Mouse (Mus musculus) embryonic facial prominence, embryonic 13.5 days (tissue): ENCODE measurements around the gene Ttn. TPM values are rescaled to one million over a fixed set of nuclear protein-coding genes. Genes with fewer than 3 reads are reported as not detected.

Experiments used
- ATAC-seq: fragments of 200-750 bp; cut with Nextera tagmentation; 2 replicates; pipeline ENCODE4 v1.8.0; 2017; ENCODE audit warnings: low read depth; ENCODE audit not compliant: insufficient number of reproducible peaks, insufficient read depth, low FRiP score, low TSS enrichment
- H3K27ac ChIP-seq: fragments of 300-500 bp; sonication (generic); 2 replicates; pipeline ENCODE4 v1.5.1; 2015; ENCODE audit warnings: moderate library complexity, mild to moderate bottlenecking, inconsistent platforms
- H3K27me3 ChIP-seq: fragments of 300-500 bp; sonication (generic); 2 replicates; pipeline ENCODE4 v1.6.1; 2015; ENCODE audit warnings: mild to moderate bottlenecking, inconsistent platforms
- H3K36me3 ChIP-seq: fragments of 300-500 bp; sonication (generic); 2 replicates; pipeline ENCODE4 v1.6.1; 2015; ENCODE audit warnings: mild to moderate bottlenecking, inconsistent platforms
- H3K4me1 ChIP-seq: fragments of 300-500 bp; sonication (generic); 2 replicates; pipeline ENCODE4 v1.6.1; 2015; ENCODE audit warnings: inconsistent platforms
- H3K4me2 ChIP-seq: fragments of 300-500 bp; sonication (generic); 2 replicates; pipeline ENCODE4 v1.6.1; 2015; ENCODE audit warnings: moderate library complexity, mild to moderate bottlenecking, inconsistent platforms
- H3K4me3 ChIP-seq: fragments of 300-500 bp; sonication (generic); 2 replicates; pipeline ENCODE4 v1.5.1; 2015; ENCODE audit warnings: mild to moderate bottlenecking, inconsistent platforms
- H3K9ac ChIP-seq: fragments of 300-500 bp; sonication (generic); 2 replicates; pipeline ENCODE4 v1.6.1; 2015; ENCODE audit warnings: mild to moderate bottlenecking, inconsistent platforms
- H3K9me3 ChIP-seq: fragments of 300-500 bp; sonication (generic); 2 replicates; pipeline ENCODE4 v1.6.1; 2016; ENCODE audit warnings: inconsistent platforms
- WGBS: fragments of 180-500 bp; shearing (Covaris S2); methylation state at CpG from one replicate; pipeline ENCODE4 v1.1.7; 2015; ENCODE audit warnings: mixed read lengths; 5-methylcytosine and 5-hydroxymethylcytosine counted together
- polyA plus RNA-seq: library from polyadenylated mRNA; unstranded; fragments of >200 nt; fragmentation: Nextera tagmentation; extraction: Ambion mirVana; gene quantifications from 2 replicates; pipeline ENCODE4 v1.2.1, GENCODE M21; 2015

Gene Ttn
- polyA plus RNA-seq, 1 experiment from 2014 or later = 14.6 TPM

- H3K9ac ChIP-seq = no peak overlapping the region
- H3K9me3 ChIP-seq = no peaks in the 10 kb centered on the region
- no peak overlapping the region for H3K4me3 ChIP-seq
- ATAC-seq = no peak
- H3K27me3 ChIP-seq = no peaks in the 10 kb centered on the region
- 84% methylated on average over 10 of the region's 10 CpGs for WGBS
- H3K27ac ChIP-seq = no peak overlapping the region
- H3K4me2 ChIP-seq = no peak overlapping the region
- H3K36me3 ChIP-seq = no peaks in the 10 kb centered on the region
- H3K4me1 ChIP-seq = no peaks in the 10 kb centered on the region
Observed at GRCm38 (mm10) chr2:76961420-76962044, 20.8 kb downstream of the Ttn start.

- Histone ChIP-seq H3K9me3 (0 out of 2 replicates have a peak, but pooled peaks cover under 1% of the 10 kb centered on the region), H3K4me2 (no peak overlapping the region), H3K4me1 (peaks cover 5% of the 10 kb centered on the region; the same call in 1 of the 2 replicates), H3K27ac (no peak overlapping the region), H3K4me3 (no peak overlapping the region), H3K27me3 (no peaks in the 10 kb centered on the region), H3K36me3 (no peaks in the 10 kb centered on the region), H3K9ac (no peak overlapping the region)
- no peak for ATAC-seq
- 80% methylated on average over 7 of the region's 7 CpGs for WGBS
Observed at GRCm38 (mm10) chr2:76949774-76950173, 32.6 kb downstream of the Ttn start.

- H3K4me3 ChIP-seq = no peak overlapping the region
- 70% methylated on average over 10 of the region's 10 CpGs for WGBS
- H3K36me3 ChIP-seq = no peaks in the 10 kb centered on the region
- H3K27me3 ChIP-seq = no peaks in the 10 kb centered on the region
- H3K4me2 ChIP-seq = no peak overlapping the region
- ATAC-seq = no peak
- H3K27ac ChIP-seq = no peak overlapping the region
- H3K9ac ChIP-seq = no peak overlapping the region
- no peaks in the 10 kb centered on the region for H3K9me3 ChIP-seq
- H3K4me1 ChIP-seq = no peaks in the 10 kb centered on the region
Observed at GRCm38 (mm10) chr2:76938515-76938914, 43.8 kb downstream of the Ttn start.

DNA sequence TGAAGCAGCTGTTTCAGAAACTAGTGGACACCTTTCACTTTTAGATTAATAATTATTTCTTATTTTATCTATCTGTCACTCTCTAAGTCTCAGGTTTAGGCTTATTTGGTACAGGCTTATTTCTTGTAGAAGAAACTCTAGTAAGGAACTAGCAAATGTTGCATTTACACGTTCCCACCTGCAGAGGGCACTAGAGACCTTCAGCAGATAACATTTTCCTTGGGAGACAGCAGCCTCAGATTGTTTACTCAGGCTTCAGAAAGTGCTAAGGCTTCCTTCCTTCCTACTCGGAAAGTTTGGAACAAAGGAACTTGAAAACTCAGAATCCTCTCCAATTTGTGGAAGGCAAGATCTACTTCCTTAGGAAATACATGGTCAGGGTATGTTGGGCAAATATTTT lies 52.6 kb downstream of the Ttn start:
- H3K4me1 ChIP-seq = no peaks in the 10 kb centered on the region
- H3K27me3 ChIP-seq = no peaks in the 10 kb centered on the region
- no peak overlapping the region for H3K4me2 ChIP-seq
- no peak for ATAC-seq
- no peak overlapping the region for H3K27ac ChIP-seq
- H3K9me3 ChIP-seq = no peaks in the 10 kb centered on the region
- 2% methylated on average over 2 of the region's 2 CpGs for WGBS
- no peak overlapping the region for H3K4me3 ChIP-seq
- no peaks in the 10 kb centered on the region for H3K36me3 ChIP-seq
- H3K9ac ChIP-seq = no peak overlapping the region

DNA sequence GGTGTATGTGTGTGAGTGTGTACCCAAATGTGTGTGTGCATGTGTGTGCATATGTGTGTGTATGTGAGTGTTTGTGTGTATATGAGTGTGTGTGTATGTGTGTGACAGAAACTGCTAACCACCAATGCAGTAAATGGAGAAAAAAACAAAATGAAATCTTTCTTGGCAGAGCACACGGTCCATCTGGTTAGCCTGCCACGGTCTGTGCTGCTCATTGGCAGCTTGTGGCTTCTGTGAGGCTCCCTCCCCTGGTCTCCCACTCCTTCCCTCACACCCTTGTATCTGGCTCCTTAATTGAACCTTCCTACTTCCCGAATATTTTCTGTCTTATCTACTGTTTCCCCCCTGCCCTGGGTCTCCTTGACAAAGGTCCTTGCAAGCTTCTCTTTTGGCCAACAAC lies 53.5 kb downstream of the Ttn start:
- Histone ChIP-seq H3K4me1 (no peaks in the 10 kb centered on the region), H3K9ac (no peak overlapping the region), H3K4me3 (no peak overlapping the region), H3K27me3 (no peaks in the 10 kb centered on the region), H3K27ac (no peak overlapping the region), H3K36me3 (no peaks in the 10 kb centered on the region), H3K9me3 (no peaks in the 10 kb centered on the region), H3K4me2 (no peak overlapping the region)
- ATAC-seq = no peak
- 67% methylated on average over 3 of the region's 3 CpGs for whole genome bisulfite sequencing

GRCm38 (mm10) chr2:76928298-76928697 lies 54.0 kb downstream of the Ttn start:
- 80% methylated on average over 7 of the region's 7 CpGs for WGBS
- Histone ChIP-seq H3K4me3 (no peak overlapping the region), H3K9ac (no peak overlapping the region), H3K4me1 (no peaks in the 10 kb centered on the region), H3K27me3 (no peaks in the 10 kb centered on the region), H3K36me3 (no peaks in the 10 kb centered on the region), H3K27ac (no peak overlapping the region), H3K4me2 (no peak overlapping the region), H3K9me3 (no peaks in the 10 kb centered on the region)
- no peak for ATAC-seq

DNA sequence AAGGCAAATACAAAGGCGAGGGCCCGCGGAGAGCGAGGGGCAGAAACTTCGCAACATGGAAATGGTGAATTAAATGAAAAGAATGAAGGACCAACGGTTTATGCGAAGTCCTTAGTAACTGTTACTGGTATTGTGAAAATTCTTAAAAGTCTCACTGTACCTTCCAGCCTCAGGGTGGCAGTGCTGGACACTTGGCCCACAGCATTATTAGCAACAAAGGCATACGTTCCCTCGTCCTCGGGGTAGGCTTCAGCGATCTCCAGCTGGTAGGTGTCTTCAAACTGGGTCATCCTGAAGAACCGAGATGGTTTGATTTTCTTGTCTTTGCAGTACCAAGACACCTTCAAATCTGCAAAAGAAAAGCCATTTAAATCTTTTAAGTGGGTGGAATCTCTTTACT lies 55.4 kb downstream of the Ttn start:
- 72% methylated on average over 12 of the region's 12 CpGs for WGBS
- H3K27ac ChIP-seq = no peak overlapping the region
- no peak for ATAC-seq

DNA sequence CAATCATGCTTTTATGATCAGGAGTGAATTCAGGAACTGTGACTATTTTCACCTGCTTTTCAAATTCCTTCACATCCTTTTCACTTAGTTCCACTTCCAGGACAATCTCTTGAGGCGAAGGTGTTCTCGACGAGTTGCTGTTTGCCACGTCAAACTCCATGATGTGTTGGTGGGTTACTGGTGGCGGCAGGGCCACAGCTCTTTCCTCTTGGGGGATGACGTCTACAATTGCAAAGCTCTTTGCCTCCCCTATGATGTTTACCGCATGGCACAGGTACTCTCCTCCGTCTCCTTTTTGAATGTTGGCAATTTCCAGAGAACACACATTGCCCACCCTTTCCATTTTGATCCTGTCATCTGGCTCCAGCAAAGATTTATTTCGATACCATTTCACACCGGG lies 67.4 kb downstream of the Ttn start:
- no peaks in the 10 kb centered on the region for H3K36me3 ChIP-seq
- H3K9me3 ChIP-seq = peaks cover 4% of the 10 kb centered on the region; the same call in 1 of the 2 replicates
- no peak overlapping the region for H3K27ac ChIP-seq
- no peaks in the 10 kb centered on the region for H3K4me1 ChIP-seq
- H3K27me3 ChIP-seq = no peaks in the 10 kb centered on the region
- no peak for ATAC-seq
- H3K9ac ChIP-seq = no peak overlapping the region
- no peak overlapping the region for H3K4me2 ChIP-seq
- WGBS = 93% methylated on average over 10 of the region's 10 CpGs
- H3K4me3 ChIP-seq = no peak overlapping the region

More for the DNA sequence above, 55.4 kb downstream of the Ttn start:
- H3K9ac ChIP-seq = no peak overlapping the region
- H3K4me3 ChIP-seq = no peak overlapping the region
- H3K4me1 ChIP-seq = no peaks in the 10 kb centered on the region
- H3K9me3 ChIP-seq = no peaks in the 10 kb centered on the region
- no peak overlapping the region for H3K4me2 ChIP-seq
- no peaks in the 10 kb centered on the region for H3K27me3 ChIP-seq
- H3K36me3 ChIP-seq = no peaks in the 10 kb centered on the region

DNA sequence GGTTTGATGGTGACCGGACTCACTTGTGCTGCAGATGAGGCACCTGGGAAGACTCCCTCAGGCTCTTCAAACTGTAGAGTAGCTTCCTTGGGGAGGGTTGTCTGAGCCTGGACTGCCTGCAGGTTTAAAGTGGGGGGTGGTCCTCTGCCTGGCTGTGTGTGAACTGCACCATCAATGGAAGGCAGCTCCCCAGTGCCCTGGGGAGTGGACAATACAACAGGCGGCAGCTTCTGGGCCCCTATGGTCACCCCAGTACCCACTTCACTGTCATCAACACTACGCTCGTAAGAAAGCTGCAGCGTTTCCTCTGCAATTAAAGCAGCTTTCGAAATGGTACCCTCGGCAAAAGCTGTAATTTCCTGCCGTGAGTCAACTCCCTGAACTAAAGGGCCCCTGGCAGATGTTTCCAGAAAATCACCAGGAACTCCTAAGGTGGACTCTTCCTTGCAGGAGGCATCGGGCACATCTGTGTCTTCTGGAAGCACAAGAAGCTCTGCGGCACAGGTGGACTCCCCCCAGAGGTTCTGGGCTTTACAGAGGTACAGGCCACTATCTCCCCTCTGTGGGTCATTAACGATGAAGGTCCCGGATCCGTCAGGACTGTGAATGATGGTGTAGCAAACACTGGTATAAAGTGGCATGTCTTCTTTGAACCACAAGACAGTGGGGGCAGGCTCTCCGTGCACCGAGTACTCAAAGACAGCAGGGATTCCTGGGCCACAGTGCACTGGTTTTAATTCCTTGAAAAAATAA lies 73.5 kb downstream of the Ttn start:
- Histone ChIP-seq H3K27ac (no peak overlapping the region), H3K36me3 (no peaks in the 10 kb centered on the region), H3K4me3 (no peak overlapping the region), H3K27me3 (no peaks in the 10 kb centered on the region), H3K9ac (no peak overlapping the region), H3K4me1 (no peaks in the 10 kb centered on the region), H3K4me2 (no peak overlapping the region), H3K9me3 (no peaks in the 10 kb centered on the region)
- 72% methylated on average over 15 of the region's 15 CpGs for WGBS
- no peak for ATAC-seq

GRCm38 (mm10) chr2:76903351-76903750 lies 79.0 kb downstream of the Ttn start:
- Histone ChIP-seq H3K4me1 (no peaks in the 10 kb centered on the region), H3K27me3 (no peaks in the 10 kb centered on the region), H3K4me3 (no peak overlapping the region), H3K27ac (no peak overlapping the region), H3K4me2 (no peak overlapping the region), H3K36me3 (no peaks in the 10 kb centered on the region), H3K9me3 (no peaks in the 10 kb centered on the region), H3K9ac (no peak overlapping the region)
- WGBS = 88% methylated on average over 11 of the region's 11 CpGs
- ATAC-seq = no peak

- H3K4me3 ChIP-seq = no peak overlapping the region
- no peaks in the 10 kb centered on the region for H3K36me3 ChIP-seq
- WGBS = 90% methylated on average over 24 of the region's 24 CpGs
- no peaks in the 10 kb centered on the region for H3K27me3 ChIP-seq
- H3K4me1 ChIP-seq = no peaks in the 10 kb centered on the region
- no peak overlapping the region for H3K27ac ChIP-seq
- no peaks in the 10 kb centered on the region for H3K9me3 ChIP-seq
- H3K9ac ChIP-seq = no peak overlapping the region
- no peak overlapping the region for H3K4me2 ChIP-seq
- no peak for ATAC-seq
Observed at GRCm38 (mm10) chr2:76901476-76902086, 80.8 kb downstream of the Ttn start.

- WGBS = 93% methylated on average over 11 of the region's 11 CpGs
- Histone ChIP-seq H3K9ac (no peak overlapping the region), H3K4me3 (no peak overlapping the region), H3K27ac (no peak overlapping the region), H3K4me2 (no peak overlapping the region), H3K4me1 (no peaks in the 10 kb centered on the region), H3K9me3 (no peaks in the 10 kb centered on the region), H3K36me3 (no peaks in the 10 kb centered on the region), H3K27me3 (no peaks in the 10 kb centered on the region)
- ATAC-seq = no peak
Observed at GRCm38 (mm10) chr2:76899886-76900285, 82.5 kb downstream of the Ttn start.
